Mouse (Mus musculus) embryonic facial prominence, embryonic 11.5 days (tissue): Measurements from ENCODE around the gene Vtn. TPM values are rescaled to one million over a fixed set of nuclear protein-coding genes. Genes with fewer than 3 reads are reported as not detected.
A peak's percentile ranks its signal among the peaks of the same experiment; 100 is the strongest.

Experiments used
- ATAC-seq: fragments of 200-750 bp; cut with Nextera tagmentation; replicated peaks from 2 replicates; pipeline ENCODE4 v1.8.0; 2017; ENCODE audit warnings: low read depth; ENCODE audit not compliant: insufficient number of reproducible peaks, low FRiP score, low TSS enrichment
- DNase-seq: peaks from one replicate; pipeline ENCODE4 v3.0.0-alpha.2; 2015; ENCODE audit warnings: low spot score
- H3K27ac ChIP-seq: fragments of 300-500 bp; sonication (generic); replicated peaks from 2 replicates; pipeline ENCODE4 v1.5.1; 2014; ENCODE audit warnings: mild to moderate bottlenecking, low read depth, low read length, control low read depth
- H3K27me3 ChIP-seq: fragments of 300-500 bp; sonication (generic); 2 replicates; pipeline ENCODE4 v1.6.1; 2014; ENCODE audit warnings: mild to moderate bottlenecking, low read length, moderate library complexity, mixed read lengths; ENCODE audit not compliant: control insufficient read depth, insufficient read depth
- H3K36me3 ChIP-seq: fragments of 300-500 bp; sonication (generic); replicated peaks from 2 replicates; pipeline ENCODE4 v1.6.1; 2014; ENCODE audit warnings: low read depth, mild to moderate bottlenecking, low read length, moderate library complexity, mixed read lengths; ENCODE audit not compliant: control insufficient read depth, insufficient read depth
- H3K4me1 ChIP-seq: fragments of 300-500 bp; sonication (generic); 2 replicates; pipeline ENCODE4 v1.6.1; 2014; ENCODE audit warnings: low read length, mixed read lengths; ENCODE audit not compliant: control insufficient read depth, insufficient read depth
- H3K4me2 ChIP-seq: fragments of 300-500 bp; sonication (generic); 2 replicates; pipeline ENCODE4 v1.6.1; 2014; ENCODE audit warnings: low read depth, mild to moderate bottlenecking, control low read depth, low read length, moderate library complexity
- H3K4me3 ChIP-seq: fragments of 300-500 bp; sonication (generic); 2 replicates; pipeline ENCODE4 v1.5.1; 2014; ENCODE audit warnings: low read depth, low read length, control low read depth
- H3K9ac ChIP-seq: fragments of 300-500 bp; sonication (generic); replicated peaks from 2 replicates; pipeline ENCODE4 v1.6.1; 2014; ENCODE audit warnings: mild to moderate bottlenecking, control low read depth, low read length
- H3K9me3 ChIP-seq: fragments of 300-500 bp; sonication (generic); replicated peaks from 2 replicates; pipeline ENCODE4 v1.6.1; 2016; ENCODE audit warnings: mild to moderate bottlenecking, low read length, inconsistent platforms, mixed read lengths; ENCODE audit not compliant: control insufficient read depth
- WGBS: fragments of 180-500 bp; shearing (Covaris S2); extraction: QIAGEN DNeasy Blood & Tissue Kit; methylation state at CpG from one replicate; pipeline ENCODE4 v1.1.7; 2014; 5-methylcytosine and 5-hydroxymethylcytosine counted together
- polyA plus RNA-seq: library from polyadenylated mRNA; unstranded; fragments of >200 nt; fragmentation: Nextera tagmentation; extraction: Ambion mirVana; gene quantifications from 2 replicates; pipeline ENCODE4 v1.2.1, GENCODE M21; 2014

Gene Vtn
- polyA plus RNA-seq, 1 experiment from 2014 or later: 30.4 TPM

DNA sequence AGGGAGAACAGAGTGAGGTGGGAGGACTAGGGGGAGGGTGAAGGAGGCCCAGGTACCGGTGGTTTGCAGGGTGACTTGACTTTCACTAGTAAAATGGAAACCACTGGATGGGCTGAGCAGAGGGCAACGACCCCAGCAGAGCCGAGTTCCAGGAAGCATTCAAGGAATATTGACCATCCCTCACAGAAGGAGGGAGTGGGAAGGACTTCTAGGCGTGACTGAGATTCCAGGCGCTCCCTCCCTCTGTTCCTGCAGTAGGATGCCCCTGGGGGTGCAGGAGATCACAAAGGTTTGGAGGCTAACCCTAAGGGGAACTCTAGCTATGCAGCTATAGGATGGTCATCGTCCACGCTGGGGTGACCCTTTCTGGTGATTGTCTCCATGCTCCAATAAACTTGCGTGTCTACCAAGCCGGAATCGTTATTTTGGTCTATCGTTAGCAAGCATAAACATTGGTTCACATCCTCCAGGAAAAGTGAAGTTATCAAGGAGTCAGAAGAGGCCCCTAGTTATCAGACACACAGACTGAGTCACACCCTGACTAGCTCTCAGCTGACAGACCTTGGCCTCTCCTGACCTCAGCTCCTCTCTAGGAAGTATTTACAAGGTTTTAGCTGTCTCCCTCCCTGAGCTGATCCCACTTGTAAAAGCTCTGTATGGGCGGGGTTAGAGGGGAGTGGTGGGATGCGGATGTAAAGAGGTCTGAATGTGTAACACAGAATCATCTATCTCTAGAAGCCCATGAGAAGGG is 35.4 kb upstream of the Vtn start:
- Histone ChIP-seq H3K4me2 (no peak overlapping the region), H3K4me3 (no peak overlapping the region), H3K9me3 (no peaks in the 10 kb centered on the region), H3K4me1 (no peaks in the 10 kb centered on the region), H3K9ac (no peak overlapping the region), H3K36me3 (no peaks in the 10 kb centered on the region), H3K27me3 (no peaks in the 10 kb centered on the region), H3K27ac (no peak overlapping the region)
- 60% methylated on average over 13 of the region's 13 CpGs for WGBS
- DNase-seq: no peak
- no peak for ATAC-seq

DNA sequence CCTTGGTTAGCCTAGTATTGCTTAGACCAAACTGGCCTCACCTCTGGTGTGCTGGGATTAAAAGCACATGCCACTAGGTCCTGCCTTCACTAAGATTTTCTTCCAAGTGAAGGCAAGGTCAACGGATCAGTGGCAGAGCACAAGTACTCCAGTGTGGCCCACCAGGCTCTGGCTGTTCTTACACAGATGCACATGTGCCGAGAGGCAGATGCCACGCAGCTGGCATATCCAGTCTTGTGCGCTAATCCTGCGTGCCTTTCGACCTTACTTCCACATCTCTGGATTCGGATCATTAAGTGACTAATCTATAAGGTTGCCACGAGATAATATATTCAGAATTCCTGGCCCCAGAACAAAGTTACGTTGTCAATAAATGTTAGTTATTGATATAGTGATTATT is 33.8 kb upstream of the Vtn start:
- H3K4me3 ChIP-seq: peak overlapping the region; percentile 81
- no peaks in the 10 kb centered on the region for H3K36me3 ChIP-seq
- peak overlapping the region; percentile 93 for H3K9ac ChIP-seq
- H3K27ac ChIP-seq: no peak overlapping the region
- ATAC-seq: no peak
- no peaks in the 10 kb centered on the region for H3K27me3 ChIP-seq
- DNase-seq: no peak
- H3K4me2 ChIP-seq: peak overlapping the region; percentile 93
- H3K9me3 ChIP-seq: no peaks in the 10 kb centered on the region
- WGBS: 42% methylated on average over 9 of the region's 9 CpGs
- no peaks in the 10 kb centered on the region for H3K4me1 ChIP-seq

DNA sequence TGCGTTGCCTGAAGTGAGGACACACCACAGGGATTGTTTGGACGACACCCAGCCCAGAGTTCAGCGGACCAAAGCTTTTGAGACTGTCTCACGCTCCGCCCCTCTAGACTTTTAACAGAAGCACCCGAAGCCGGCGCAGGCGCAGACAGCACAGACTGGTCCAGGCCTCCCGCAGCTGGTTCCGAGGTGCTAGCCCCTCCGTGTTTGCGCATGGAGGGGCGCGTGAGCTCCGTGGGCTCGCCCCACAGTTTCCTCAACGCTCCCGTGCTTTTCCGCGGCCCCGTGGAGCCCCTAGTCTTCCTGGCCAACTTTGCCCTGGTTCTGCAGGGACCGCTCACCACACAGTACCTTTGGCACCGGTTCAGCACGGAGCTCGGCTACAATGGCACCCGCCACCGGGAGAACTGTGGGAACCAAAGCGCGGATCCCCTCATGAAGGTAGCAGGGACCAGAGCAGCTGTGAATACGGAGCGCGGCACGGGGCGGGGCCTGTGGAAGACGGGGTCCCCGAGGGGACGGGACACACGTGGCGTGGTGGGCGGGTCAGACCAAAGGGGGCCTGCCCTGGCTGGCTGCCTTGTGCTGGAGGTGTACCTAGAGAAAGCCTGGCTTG is 33.2 kb upstream of the Vtn start, which contains the start of gene Slc46a1:
Slc46a1 (plus strand) TSS at position 130 of the 613 bp plus-strand sequence.
- H3K9me3 ChIP-seq: no peaks in the 10 kb centered on the region
- ATAC-seq: peak; percentile 94
- peak within 1 kb of the TSS; percentile 93 for H3K4me2 ChIP-seq
- 0% methylated on average over 41 of the region's 41 CpGs for WGBS
- no peaks in the 10 kb centered on the region for H3K27me3 ChIP-seq
- DNase-seq: peak; percentile 93
- H3K4me1 ChIP-seq: no peaks in the 10 kb centered on the region
- H3K9ac ChIP-seq: peak within 1 kb of the TSS; percentile 93
- H3K27ac ChIP-seq: peak within 1 kb of the TSS; percentile 83
- H3K36me3 ChIP-seq: no peaks in the 10 kb centered on the region
- H3K4me3 ChIP-seq: peak within 1 kb of the TSS; percentile 81

DNA sequence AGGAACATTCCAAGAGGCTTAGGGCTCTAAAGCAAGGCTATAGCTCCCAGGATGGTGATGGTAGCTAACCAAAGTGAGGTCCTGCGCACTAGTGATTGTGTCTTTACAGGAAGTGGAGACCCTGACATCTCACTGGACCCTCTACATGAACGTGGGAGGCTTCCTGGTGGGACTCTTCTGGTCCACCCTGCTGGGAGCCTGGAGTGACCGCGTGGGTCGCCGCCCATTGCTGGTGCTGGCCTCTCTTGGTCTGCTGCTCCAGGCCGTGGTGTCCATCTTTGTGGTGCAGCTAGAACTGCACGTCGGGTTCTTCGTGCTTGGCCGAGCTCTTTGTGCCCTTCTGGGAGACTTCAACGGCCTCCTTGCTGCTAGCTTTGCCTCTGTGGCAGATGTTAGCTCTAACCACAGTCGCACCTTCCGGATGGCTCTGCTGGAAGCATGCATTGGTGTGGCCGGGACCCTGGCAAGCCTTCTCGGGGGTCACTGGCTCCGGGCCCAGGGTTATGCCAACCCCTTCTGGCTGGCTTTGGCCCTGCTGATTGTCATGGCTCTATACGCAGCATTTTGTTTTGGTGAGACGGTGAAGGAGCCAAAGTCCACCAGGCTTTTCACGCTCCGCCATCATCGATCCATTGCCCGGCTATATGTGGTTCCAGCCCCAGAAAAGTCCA is 32.5 kb upstream of the Vtn start:
- WGBS: 68% methylated on average over 23 of the region's 23 CpGs
- H3K4me1 ChIP-seq: no peaks in the 10 kb centered on the region

DNA sequence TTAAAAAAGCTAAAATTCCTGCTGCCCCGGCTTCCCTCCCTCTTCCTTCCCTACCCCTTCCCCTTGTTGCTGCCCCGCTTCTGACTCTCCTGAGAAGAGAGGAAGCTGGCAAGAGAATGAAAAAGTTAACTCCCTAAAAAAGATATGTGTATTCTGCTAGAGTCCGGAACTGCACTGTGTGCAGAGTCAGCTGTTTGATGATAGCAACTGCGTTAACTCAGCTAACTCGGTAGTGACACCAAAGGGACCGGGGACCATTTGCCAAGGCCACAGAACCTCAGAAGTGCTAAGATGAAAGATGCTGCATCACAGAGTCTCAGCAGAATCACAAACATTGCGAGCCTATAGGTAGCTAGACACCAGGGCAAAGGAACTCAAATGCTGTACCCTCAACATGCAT is 31.4 kb upstream of the Vtn start:
- 81% methylated on average over 7 of the region's 7 CpGs for WGBS
- no peak for ATAC-seq

More for the DNA sequence above, 32.5 kb upstream of the Vtn start:
- Histone ChIP-seq H3K4me3 (peak overlapping the region; percentile 81), H3K9me3 (no peaks in the 10 kb centered on the region), H3K9ac (peak overlapping the region; percentile 93), H3K4me2 (peak overlapping the region; percentile 93), H3K27ac (peak overlapping the region; percentile 83; the same call in 1 of the 2 replicates), H3K27me3 (no peaks in the 10 kb centered on the region), H3K36me3 (no peaks in the 10 kb centered on the region)
- ATAC-seq (peak; percentile 40), DNase-seq (no peak)

DNA sequence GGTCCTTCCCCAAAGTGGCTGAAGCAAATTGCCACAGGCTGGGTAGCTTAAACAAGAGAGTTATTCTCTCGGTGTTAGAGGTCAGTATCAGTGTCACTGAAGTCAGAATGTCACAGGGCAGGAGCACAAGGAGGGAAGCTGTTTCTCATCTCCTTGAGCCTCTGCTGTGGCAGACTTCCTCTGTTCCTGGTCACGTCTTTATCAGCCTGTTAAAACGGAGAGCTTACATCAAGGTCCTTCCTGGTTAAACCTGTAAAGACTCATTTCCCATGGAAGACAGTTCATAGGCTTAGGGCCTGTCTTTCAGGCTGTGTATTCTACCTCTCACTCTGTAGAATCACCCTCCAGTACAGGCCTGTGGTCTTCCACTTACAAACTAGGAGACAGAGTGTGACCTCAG is 31.0 kb upstream of the Vtn start:
- no peak overlapping the region for H3K9ac ChIP-seq
- H3K4me3 ChIP-seq: no peak overlapping the region
- no peak for ATAC-seq
- no peak for DNase-seq
- no peak overlapping the region for H3K27ac ChIP-seq
- no peaks in the 10 kb centered on the region for H3K27me3 ChIP-seq
- no peaks in the 10 kb centered on the region for H3K36me3 ChIP-seq
- H3K4me1 ChIP-seq: no peaks in the 10 kb centered on the region
- no peaks in the 10 kb centered on the region for H3K9me3 ChIP-seq
- 27% methylated on average over 3 of the region's 3 CpGs for WGBS
- H3K4me2 ChIP-seq: no peak overlapping the region

More for the DNA sequence above, 31.4 kb upstream of the Vtn start:
- Histone ChIP-seq H3K27ac (no peak overlapping the region), H3K4me3 (no peak overlapping the region), H3K4me1 (no peaks in the 10 kb centered on the region), H3K36me3 (no peaks in the 10 kb centered on the region), H3K4me2 (no peak overlapping the region), H3K27me3 (no peaks in the 10 kb centered on the region), H3K9me3 (no peaks in the 10 kb centered on the region), H3K9ac (no peak overlapping the region)
- DNase-seq: no peak

DNA sequence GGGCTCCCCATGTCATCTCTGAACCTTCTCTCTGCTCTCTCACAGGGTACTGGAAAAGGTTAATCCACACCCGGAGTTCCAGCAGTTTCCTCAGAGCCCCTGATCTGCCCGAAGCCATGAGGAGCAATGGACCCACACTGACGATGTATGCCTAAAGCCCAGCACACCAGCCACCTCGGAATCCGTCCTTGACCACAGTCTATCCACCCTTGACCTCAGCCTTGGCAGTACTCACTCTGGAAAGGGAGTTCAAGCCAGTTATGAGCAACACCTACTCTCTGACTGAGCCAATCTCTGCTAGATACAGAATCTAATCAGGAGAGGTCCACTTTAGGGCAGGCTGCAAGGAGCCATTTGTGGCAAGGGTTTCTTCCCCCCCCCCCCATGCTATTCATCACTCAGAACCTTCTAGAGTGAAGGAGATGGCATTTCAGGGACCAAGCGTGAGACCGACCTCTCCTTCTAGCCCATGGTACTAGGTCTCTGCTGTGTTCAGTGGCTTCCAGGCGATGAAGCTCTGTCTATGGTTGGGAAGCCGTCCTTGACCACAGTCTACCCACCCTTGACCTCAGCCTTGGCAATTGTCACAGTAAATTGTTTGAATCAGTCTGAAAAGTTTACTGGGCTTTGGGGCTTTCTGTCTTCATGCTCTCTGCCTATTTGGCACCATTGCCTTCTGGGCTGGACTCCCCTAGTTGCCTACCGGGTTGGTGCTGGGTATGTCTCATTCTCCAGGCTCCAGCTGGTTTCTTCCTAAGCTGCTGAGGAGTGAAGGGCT is 27.4 kb upstream of the Vtn start:
- Histone ChIP-seq H3K27me3 (no peaks in the 10 kb centered on the region), H3K4me1 (no peaks in the 10 kb centered on the region), H3K4me2 (no peak overlapping the region), H3K9me3 (no peaks in the 10 kb centered on the region), H3K4me3 (no peak overlapping the region), H3K27ac (no peak overlapping the region), H3K9ac (no peak overlapping the region), H3K36me3 (no peaks in the 10 kb centered on the region)
- DNase-seq: no peak
- no peak for ATAC-seq
- WGBS: 83% methylated on average over 10 of the region's 10 CpGs
